Mouse (Mus musculus): ENCODE data around the gene Ccdc93. TPM values are rescaled to one million over a fixed set of nuclear protein-coding genes. Genes with fewer than 3 reads are reported as not detected.

The Ccdc93 gene
- polyA plus RNA-seq, 1 experiment: 10.2 TPM

DNA sequence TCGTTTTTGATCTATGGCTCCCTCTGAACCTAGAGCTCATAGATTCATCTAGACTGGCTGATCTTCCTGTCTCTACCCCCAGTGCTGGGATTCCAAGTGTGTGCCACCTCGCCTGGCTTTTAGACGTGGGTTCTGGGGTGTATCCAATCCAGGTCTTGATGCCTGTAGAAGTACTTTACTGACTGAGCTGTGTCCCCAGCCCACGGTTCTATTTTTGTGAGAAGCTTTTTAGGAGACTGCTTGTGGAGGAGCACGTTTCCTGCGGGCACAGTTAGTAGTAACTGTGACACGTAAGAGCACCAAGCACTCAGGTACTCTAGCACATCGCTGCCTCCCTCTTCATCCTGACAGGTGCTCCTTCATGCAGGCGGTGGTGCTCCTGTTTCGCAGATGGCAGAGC is 16.4 kb downstream of the Ccdc93 start:
- no peaks in the 10 kb centered on the region for H3K27me3 ChIP-seq (replicated peaks; ENCODE audit: control insufficient read depth, insufficient read depth, low read length)
- no peaks in the 10 kb centered on the region for H3K36me3 ChIP-seq (ENCODE audit: control insufficient read depth, insufficient read depth, low read length)
- H3K4me1 ChIP-seq (ENCODE audit: control insufficient read depth, insufficient read depth, low read length): no peaks in the 10 kb centered on the region
- no peak overlapping the region for H3K27ac ChIP-seq (ENCODE audit: insufficient read depth, low read depth, low read length)
- no peak for DNase-seq
- TF ChIP-seq CTCF (conservative IDR thresholded peaks at IDR 0.05; ENCODE audit: insufficient read depth, insufficient read length, low read depth, low read length) (no peak), POLR2A (IDR thresholded peaks at IDR 0.05; ENCODE audit: low read depth, low read length) (no peak)
- no peak overlapping the region for H3K4me3 ChIP-seq (ENCODE audit: insufficient read depth, low read depth, low read length)
- WGBS: 95% methylated on average over 10 of the region's 10 CpGs

DNA sequence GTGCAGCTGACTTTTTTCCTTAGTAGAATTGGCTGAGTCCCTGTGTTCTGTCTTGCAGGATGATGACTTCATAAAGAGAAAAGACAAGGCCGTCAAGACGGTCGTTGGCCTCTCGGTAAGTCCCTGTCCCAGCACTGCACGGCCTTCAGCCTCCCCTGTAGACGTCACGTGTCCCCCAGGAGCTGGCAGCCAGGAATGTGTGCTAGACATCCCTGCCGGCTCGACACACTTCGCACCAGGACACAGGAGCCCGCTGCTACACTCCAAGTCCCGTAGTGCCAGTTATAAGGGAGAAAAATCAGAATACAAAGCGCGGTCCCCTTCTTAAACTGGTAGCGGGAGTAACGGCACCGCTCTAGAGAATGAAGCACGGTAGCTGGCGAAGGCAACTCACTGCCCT is 17.3 kb downstream of the Ccdc93 start:
- TF ChIP-seq POLR2A (IDR thresholded peaks at IDR 0.05; ENCODE audit: low read depth, low read length) (no peak), CTCF (conservative IDR thresholded peaks at IDR 0.05; ENCODE audit: insufficient read depth, insufficient read length, low read depth, low read length) (no peak)
- no peak for DNase-seq
- WGBS: 93% methylated on average over 19 of the region's 19 CpGs
- Histone ChIP-seq H3K4me3 (ENCODE audit: insufficient read depth, low read depth, low read length) (no peak overlapping the region), H3K27me3 (replicated peaks; ENCODE audit: control insufficient read depth, insufficient read depth, low read length) (no peaks in the 10 kb centered on the region), H3K27ac (ENCODE audit: insufficient read depth, low read depth, low read length) (no peak overlapping the region), H3K36me3 (ENCODE audit: control insufficient read depth, insufficient read depth, low read length) (no peaks in the 10 kb centered on the region), H3K4me1 (ENCODE audit: control insufficient read depth, insufficient read depth, low read length) (no peaks in the 10 kb centered on the region)

DNA sequence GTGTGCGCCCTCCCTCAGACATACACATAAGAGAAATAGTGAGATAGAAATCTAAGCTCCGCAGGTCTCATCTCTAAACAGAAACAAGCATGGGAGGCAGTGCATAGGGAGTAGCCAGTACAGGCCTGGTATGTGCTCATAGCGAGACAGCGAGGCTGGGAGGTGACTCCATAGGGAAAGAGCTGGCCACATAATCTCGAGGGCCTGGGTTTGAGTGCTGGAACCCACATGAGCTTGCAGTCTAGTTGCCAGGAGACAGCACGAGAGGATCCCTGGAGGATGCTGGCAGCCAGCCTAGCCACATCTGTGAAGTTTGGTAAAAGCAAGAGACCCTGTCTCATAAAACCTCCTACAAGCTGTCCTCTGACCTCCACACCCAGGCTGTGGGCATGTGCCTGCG is 20.2 kb downstream of the Ccdc93 start:
- 86% methylated on average over 7 of the region's 7 CpGs for WGBS
- Histone ChIP-seq H3K4me1 (ENCODE audit: control insufficient read depth, insufficient read depth, low read length) (no peaks in the 10 kb centered on the region), H3K4me3 (ENCODE audit: insufficient read depth, low read depth, low read length) (no peak overlapping the region), H3K36me3 (ENCODE audit: control insufficient read depth, insufficient read depth, low read length) (0 out of 2 replicates have a peak, but pooled peaks cover under 1% of the 10 kb centered on the region), H3K27me3 (replicated peaks; ENCODE audit: control insufficient read depth, insufficient read depth, low read length) (no peaks in the 10 kb centered on the region), H3K27ac (ENCODE audit: insufficient read depth, low read depth, low read length) (no peak overlapping the region)
- TF ChIP-seq CTCF (conservative IDR thresholded peaks at IDR 0.05; ENCODE audit: insufficient read depth, insufficient read length, low read depth, low read length): no peak
- TF ChIP-seq POLR2A (IDR thresholded peaks at IDR 0.05; ENCODE audit: low read depth, low read length): no peak
- no peak for DNase-seq

DNA sequence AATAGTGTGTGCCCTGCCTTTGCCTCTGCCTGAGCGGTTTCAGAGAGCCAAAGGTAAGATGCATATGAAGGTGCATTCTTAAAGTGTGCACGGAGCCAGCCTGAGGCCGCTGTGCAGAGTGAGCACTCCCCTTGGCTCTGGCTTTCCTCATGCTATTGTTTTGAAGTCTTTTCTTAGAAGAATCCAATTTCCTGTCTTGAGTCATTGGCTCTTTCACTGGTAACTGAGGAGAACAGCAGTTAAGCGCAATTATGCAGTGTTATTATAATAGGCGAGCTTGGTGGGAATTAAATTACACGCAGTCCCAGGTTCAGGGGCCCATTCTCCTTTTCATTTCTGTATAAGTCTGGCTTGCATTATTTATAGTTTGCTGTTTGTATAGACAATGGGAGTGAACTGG is 21.6 kb downstream of the Ccdc93 start:
- DNase-seq: no peak
- Histone ChIP-seq H3K4me3 (ENCODE audit: insufficient read depth, low read depth, low read length) (no peak overlapping the region), H3K36me3 (ENCODE audit: control insufficient read depth, insufficient read depth, low read length) (0 out of 2 replicates have a peak, but pooled peaks cover 1% of the 10 kb centered on the region), H3K27ac (ENCODE audit: insufficient read depth, low read depth, low read length) (no peak overlapping the region), H3K4me1 (ENCODE audit: control insufficient read depth, insufficient read depth, low read length) (no peaks in the 10 kb centered on the region), H3K27me3 (replicated peaks; ENCODE audit: control insufficient read depth, insufficient read depth, low read length) (no peaks in the 10 kb centered on the region)
- 76% methylated on average over 6 of the region's 6 CpGs for WGBS
- TF ChIP-seq CTCF (conservative IDR thresholded peaks at IDR 0.05; ENCODE audit: insufficient read depth, insufficient read length, low read depth, low read length) (no peak), POLR2A (IDR thresholded peaks at IDR 0.05; ENCODE audit: low read depth, low read length) (no peak)

DNA sequence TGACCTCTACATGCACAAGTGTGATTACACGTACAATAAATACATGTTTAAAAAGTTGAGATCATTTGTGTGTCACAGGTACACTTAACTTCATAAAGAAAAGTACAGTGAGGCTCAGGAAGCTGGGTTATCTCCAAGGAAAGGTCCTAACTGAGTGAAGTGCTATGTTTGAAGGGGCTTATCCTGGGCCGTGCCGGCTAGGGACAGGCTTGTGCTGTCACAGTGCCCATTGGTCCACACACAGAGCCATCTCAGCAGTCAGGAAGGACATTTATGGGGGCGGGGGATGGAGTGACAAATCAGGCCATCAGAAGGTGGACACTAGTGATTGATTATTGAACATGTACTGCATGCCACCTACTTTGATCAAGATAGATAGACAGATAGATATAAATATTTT is 22.2 kb downstream of the Ccdc93 start:
- H3K4me3 ChIP-seq (ENCODE audit: insufficient read depth, low read depth, low read length): no peak overlapping the region
- 94% methylated on average over 4 of the region's 4 CpGs for WGBS
- no peaks in the 10 kb centered on the region for H3K4me1 ChIP-seq (ENCODE audit: control insufficient read depth, insufficient read depth, low read length)
- H3K27ac ChIP-seq (ENCODE audit: insufficient read depth, low read depth, low read length): no peak overlapping the region
- no peak for DNase-seq
- TF ChIP-seq POLR2A (IDR thresholded peaks at IDR 0.05; ENCODE audit: low read depth, low read length): no peak
- no peak for TF ChIP-seq CTCF (conservative IDR thresholded peaks at IDR 0.05; ENCODE audit: insufficient read depth, insufficient read length, low read depth, low read length)
- 0 out of 2 replicates have a peak, but pooled peaks cover 1% of the 10 kb centered on the region for H3K36me3 ChIP-seq (ENCODE audit: control insufficient read depth, insufficient read depth, low read length)
- H3K27me3 ChIP-seq (replicated peaks; ENCODE audit: control insufficient read depth, insufficient read depth, low read length): no peaks in the 10 kb centered on the region

DNA sequence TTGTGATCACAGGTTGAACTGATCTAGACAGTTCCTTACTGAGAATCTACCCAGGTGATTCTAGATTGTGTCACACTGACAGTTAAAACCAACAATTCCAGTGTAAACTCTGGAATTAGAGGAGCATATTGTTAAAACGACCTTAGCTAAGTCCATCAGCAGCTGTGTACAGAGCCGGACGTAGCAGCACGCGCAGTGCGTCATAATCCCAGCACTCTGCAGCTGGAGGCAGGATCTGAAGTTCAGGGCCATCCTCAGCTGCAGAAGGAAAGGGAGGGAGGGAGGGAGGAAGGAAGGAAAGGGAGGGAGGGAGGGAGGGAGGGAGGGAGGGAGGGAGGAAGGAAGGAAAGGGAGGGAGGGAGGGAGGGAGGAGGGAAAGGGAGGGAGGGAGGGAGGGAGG is 24.1 kb downstream of the Ccdc93 start:
- Histone ChIP-seq H3K4me1 (ENCODE audit: control insufficient read depth, insufficient read depth, low read length) (no peaks in the 10 kb centered on the region), H3K27ac (ENCODE audit: insufficient read depth, low read depth, low read length) (no peak overlapping the region), H3K36me3 (ENCODE audit: control insufficient read depth, insufficient read depth, low read length) (0 out of 2 replicates have a peak, but pooled peaks cover 1% of the 10 kb centered on the region), H3K4me3 (ENCODE audit: insufficient read depth, low read depth, low read length) (no peak overlapping the region), H3K27me3 (replicated peaks; ENCODE audit: control insufficient read depth, insufficient read depth, low read length) (no peaks in the 10 kb centered on the region)
- DNase-seq: no peak
- TF ChIP-seq POLR2A (IDR thresholded peaks at IDR 0.05; ENCODE audit: low read depth, low read length) (no peak), CTCF (conservative IDR thresholded peaks at IDR 0.05; ENCODE audit: insufficient read depth, insufficient read length, low read depth, low read length) (no peak)
- 85% methylated on average over 6 of the region's 6 CpGs for WGBS

DNA sequence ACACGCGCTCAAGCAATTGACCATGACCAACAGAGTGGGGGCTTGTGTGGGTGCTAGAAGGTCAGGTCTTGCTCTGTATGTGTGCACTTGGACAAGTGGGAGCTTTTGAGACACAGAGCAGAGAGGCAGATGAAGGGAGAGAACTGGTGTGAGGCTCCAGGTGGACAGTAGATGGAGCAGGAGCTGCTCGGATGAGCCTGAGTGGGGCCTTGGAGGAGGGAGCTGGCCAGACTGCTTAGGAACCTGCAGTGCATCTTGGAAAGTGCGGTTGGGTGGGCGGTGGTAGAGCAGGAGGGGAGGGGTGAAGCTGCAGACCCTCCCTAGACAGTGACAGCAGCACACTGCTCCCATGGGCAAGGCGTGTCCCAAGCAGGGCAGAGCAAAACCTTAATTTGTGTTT is 29.2 kb downstream of the Ccdc93 start:
- Histone ChIP-seq H3K27me3 (replicated peaks; ENCODE audit: control insufficient read depth, insufficient read depth, low read length) (no peaks in the 10 kb centered on the region), H3K4me3 (ENCODE audit: insufficient read depth, low read depth, low read length) (no peak overlapping the region), H3K27ac (ENCODE audit: insufficient read depth, low read depth, low read length) (no peak overlapping the region), H3K36me3 (ENCODE audit: control insufficient read depth, insufficient read depth, low read length) (0 out of 2 replicates have a peak, but pooled peaks cover 1% of the 10 kb centered on the region), H3K4me1 (ENCODE audit: control insufficient read depth, insufficient read depth, low read length) (peaks cover 5% of the 10 kb centered on the region; the same call in 1 of the 2 replicates)
- no peak for TF ChIP-seq CTCF (conservative IDR thresholded peaks at IDR 0.05; ENCODE audit: insufficient read depth, insufficient read length, low read depth, low read length)
- TF ChIP-seq POLR2A (IDR thresholded peaks at IDR 0.05; ENCODE audit: low read depth, low read length): no peak
- 72% methylated on average over 6 of the region's 6 CpGs for WGBS
- DNase-seq: no peak

Measured in kidney, adult 2 months (tissue).